Mouse (Mus musculus) neutrophil, adult 83 days (primary cell): Measurements from ENCODE around the gene Lzts2. TPM values are rescaled to one million over a fixed set of nuclear protein-coding genes. Genes with fewer than 3 reads are reported as not detected.

Experiments used
- total RNA-seq, 2 experiments: library from RNA; stranded (reverse); gene quantifications; one replicate each; pipeline ENCODE4 v1.2.4; 2023

The Lzts2 gene
- total RNA-seq = under 1 TPM; 0.37 to 0.49 TPM

DNA sequence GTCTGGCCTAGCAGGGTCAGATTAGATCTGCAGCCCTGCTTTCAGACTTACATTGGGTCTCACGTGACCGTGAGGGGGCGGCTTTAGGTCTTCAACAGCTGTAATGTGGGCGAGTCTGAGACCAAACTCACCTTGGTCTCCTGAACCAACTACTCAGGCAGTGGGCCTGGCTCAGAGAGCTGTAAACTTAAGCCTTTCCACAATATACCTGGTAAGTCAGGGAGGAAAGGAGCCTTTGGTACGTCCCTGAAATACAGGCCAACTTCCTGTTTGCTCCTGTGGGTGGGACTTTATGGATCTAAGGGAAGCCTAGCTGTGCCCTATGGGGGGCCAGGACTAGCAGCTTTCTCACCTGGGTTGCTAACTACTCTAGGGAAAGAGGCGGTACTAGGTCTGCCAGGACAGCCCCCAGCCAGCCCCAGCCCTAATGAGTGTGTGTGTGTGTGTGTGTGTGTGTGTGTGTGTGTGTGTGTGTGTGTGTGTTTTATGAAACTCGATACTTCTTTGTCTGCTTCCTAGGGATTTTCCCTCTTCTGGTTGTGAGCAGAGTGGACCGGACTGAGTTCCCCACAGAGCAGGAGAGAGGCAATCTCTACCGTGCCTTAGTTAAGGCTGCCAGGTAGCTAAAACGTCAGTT is at the start of gene Lzts2:
Gene Lzts2 (plus strand): TSS at position 80 of the 637 bp plus-strand sequence.

DNA sequence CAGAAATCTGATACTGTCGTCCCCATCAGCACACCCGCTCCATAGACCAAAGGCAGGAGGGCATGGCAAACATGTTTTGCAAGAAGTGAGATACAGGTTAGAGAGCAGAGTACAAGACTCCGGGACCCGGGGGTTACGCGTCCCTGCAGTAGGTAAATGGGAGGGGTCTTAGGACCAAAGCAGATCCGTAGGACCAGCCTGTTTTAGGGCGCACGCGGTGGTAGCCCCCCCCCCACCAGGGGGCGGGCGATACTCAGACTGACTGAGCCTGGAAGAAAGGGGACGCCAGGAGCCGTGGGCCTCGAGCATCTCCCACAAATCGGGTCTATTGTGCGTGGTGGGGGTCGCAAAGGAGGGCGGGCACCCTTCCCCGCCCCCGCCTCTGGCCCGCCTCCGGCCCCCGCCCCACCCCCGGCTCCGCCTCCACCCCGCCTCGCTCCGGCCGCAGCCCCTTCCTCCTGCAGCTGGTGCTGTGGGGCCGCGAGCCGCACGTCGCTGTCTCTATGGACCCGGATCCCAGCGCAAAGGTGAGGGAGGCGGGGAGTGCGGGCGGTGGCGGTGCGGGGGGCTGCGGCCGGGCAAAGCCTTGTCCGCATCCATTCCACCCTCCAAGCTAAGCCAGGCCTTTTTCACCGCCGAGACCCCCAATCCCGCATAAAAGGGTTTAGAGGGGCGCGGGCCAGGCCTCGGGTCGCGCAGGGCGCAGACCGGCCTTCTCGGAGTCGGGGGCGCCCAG is 25.2 kb upstream of the Lzts2 start, which contains the start of gene Sema4g:
Gene Sema4g (plus strand): TSS at position 271 of the 736 bp plus-strand sequence.

DNA sequence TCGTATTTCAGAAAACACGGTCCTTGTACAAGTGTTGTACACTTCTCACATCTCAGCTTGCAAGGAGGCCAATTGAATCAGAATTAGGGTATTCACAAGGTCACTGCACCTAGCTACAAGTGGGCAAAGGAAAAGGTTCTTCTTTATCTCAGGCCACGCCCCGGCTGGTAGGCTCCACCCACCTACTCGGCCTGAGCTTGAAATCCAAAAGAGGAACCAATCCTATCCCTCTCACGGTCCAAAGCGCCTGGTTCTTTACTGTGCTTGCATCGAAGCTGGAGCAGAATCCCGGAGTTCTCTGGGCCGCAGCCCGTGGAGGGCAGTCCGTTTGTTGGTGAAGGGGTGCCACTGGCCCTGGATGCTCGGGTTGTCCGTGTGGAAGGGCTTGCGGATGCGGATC is 8.8 kb upstream of the Lzts2 start, which contains the start of gene Twnk:
Gene Twnk (plus strand): TSS at position 220 of the 400 bp plus-strand sequence.

DNA sequence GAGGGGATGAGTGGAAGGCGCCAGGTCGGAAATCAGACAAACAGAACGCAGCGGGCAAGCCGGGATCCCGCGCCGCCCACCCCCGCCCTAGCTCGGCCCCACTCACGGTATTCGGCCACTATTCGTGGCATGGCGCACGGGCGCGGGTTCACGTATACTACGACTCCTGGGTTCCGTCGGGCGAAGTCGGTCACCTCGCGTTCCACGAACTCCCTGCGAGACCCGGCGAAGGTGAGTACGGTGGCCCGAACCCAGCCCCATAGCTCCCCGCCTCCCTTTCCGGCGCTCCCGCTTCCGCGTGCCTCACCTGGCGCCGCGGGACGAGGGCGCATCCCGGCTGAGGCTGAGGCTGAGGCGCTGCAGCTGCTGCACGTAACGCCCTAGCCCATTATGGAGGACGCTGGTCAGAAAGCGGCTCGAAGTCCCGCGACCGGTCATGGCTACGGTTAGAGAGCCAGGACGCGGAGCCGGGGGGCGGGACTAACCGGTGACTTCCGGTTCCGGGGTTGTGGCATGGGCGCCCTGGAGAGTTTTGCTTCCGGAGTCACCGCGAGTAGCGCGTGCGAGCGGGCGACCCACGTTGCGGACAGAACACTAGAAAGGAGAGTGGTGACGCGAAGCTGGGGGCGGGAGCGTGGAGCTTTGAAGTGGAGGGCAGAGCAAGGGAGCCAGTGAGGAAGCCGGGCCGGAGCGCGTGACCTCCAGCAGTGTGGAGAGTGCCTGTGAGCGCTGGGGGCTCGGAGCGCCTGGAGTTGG is 8.1 kb upstream of the Lzts2 start, which contains the start of gene Mrpl43:
Gene Mrpl43 (minus strand): TSS at position 486 of the 756 bp plus-strand sequence.

DNA sequence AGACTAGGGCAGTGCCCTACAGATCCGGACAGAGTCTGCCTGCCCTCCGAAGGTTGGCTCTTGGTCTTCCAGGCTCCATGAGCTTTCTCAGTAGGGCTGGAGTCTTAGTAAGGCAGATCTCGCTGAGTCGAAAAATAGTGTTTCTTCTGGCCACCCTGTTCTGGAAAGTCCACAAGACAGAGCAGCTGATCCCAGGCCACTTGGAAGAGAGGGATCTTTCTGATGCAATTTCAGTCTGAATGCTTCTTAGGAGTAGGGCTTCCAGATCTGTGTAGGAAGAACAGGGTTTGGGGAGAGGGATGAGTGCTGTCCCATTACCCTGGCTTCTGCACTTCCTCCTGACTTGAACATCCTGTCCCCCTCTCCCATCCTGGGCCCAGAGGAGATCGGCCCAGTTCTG is 31.4 kb downstream of the Lzts2 start, which contains the start of gene Pdzd7:
Gene Pdzd7 (minus strand): TSS at position 67 of the 400 bp plus-strand sequence.

DNA sequence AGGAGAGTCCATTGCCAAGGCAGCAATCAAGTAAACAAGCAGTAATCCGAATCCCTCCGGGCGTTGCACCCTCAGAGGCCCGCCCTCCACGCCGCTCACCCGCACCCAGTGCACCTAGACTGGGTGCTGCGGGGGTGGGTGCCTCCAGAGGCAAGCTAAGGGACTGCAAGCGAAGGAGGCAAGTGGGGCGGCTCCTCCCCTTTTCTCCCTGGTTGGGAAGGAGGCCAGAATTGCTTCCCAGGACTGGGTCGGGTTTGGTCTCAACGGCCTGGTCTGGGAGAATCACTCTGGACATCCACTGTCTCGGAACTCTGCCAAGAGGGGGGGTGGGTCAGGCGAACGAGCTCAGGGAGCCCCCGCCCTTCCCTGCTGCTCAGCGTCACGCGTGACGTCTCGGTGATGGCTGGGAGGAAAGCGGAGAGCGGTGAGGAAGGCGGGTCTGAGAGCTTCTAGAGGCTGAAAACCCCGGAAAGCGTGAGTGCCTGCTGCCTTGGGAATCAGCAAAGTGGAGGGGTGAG is 33.3 kb downstream of the Lzts2 start, which contains the start of gene Sfxn3:
Gene Sfxn3 (plus strand): TSS at position 87 of the 518 bp plus-strand sequence.

DNA sequence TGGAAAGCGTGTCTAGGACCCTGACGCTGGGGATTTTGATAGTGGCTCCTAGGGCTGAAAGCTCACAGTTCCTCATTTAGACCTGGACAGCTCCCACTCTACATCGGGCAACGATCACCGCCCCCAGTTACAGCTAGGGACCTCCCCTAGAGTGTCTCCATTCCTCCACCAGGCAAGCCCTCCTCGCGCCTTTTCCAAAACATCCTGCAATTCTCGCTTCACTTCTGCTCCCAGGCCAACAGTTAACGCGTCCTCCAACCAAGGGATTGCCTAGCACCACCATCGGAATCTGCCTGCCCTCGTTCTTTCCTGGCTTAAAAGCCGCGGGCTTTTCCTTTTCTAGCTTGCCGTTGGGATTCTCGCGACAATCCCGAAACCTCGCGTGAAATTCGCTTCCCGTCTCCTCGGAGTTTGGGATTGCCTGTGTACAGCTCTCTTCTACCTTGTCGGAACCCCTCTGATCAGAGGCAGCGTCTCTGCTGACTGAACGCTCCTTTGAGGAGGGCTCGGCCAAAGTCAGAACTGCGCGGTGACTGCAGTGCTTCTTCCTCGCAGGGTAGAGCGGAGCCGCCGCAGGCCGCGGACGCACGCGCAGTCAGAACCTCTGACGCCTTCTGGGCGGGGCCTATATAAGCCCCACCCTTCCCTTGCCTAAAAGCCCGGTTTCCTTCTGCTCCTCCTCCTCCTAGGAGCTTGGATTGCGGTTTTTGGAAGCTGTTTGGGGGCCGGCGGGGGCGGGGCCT is 60.5 kb downstream of the Lzts2 start, which contains the start of gene Kazald1:
Gene Kazald1 (plus strand): TSS at position 662 of the 743 bp plus-strand sequence.

Other genes starting within 250 kb of the Lzts2 start
- gene Slf2, start 83.3 kb upstream of the Lzts2 start, total RNA-seq = 10 to 100 TPM; 25.6 to 26.8 TPM
- under 1 TPM; 0.11 to 0.28 TPM for gene Sema4g, start 25.3 kb upstream of the Lzts2 start, total RNA-seq
- gene Twnk, start 8.8 kb upstream of the Lzts2 start, total RNA-seq = 1 to 10 TPM; 5.0 to 5.9 TPM
- 10 to 100 TPM; 25.1 to 25.4 TPM for gene Mrpl43, start 8.0 kb upstream of the Lzts2 start, total RNA-seq
- not detected for gene Pdzd7, start 31.3 kb downstream of the Lzts2 start, total RNA-seq
- 10 to 100 TPM; 13.6 to 17.1 TPM for gene Sfxn3, start 33.1 kb downstream of the Lzts2 start, total RNA-seq
- gene Kazald1, start 60.8 kb downstream of the Lzts2 start, total RNA-seq = 1 to 10 TPM in 1 of 2 experiments, under 1 TPM in 1; 0.57 to 1.3 TPM
- gene Tlx1, start 136.3 kb downstream of the Lzts2 start, total RNA-seq = not detected
- not detected for gene Lbx1, start 221.4 kb downstream of the Lzts2 start, total RNA-seq